Mouse (Mus musculus) brain, embryonic 14.5 days (tissue): ENCODE results near the gene Atp6v0a1.

Experiments
- CTCF ChIP-seq: fragments of 200-500 bp; IDR thresholded peaks from 2 replicates; pipeline ENCODE4 v1.5.1; 2012; ENCODE audit warnings: inconsistent platforms, mild to moderate bottlenecking, moderate library complexity, borderline replicate concordance; ENCODE audit not compliant: insufficient read depth, insufficient read length; ENCODE audit errors: extremely low read depth
- POLR2A ChIP-seq: fragments of 200-500 bp; IDR thresholded peaks from 2 replicates; pipeline ENCODE4 v1.6.1; 2012; ENCODE audit warnings: mild to moderate bottlenecking, inconsistent platforms, borderline replicate concordance; ENCODE audit not compliant: poor library complexity, insufficient read depth, insufficient read length, severe bottlenecking; ENCODE audit errors: extremely low read depth

DNA sequence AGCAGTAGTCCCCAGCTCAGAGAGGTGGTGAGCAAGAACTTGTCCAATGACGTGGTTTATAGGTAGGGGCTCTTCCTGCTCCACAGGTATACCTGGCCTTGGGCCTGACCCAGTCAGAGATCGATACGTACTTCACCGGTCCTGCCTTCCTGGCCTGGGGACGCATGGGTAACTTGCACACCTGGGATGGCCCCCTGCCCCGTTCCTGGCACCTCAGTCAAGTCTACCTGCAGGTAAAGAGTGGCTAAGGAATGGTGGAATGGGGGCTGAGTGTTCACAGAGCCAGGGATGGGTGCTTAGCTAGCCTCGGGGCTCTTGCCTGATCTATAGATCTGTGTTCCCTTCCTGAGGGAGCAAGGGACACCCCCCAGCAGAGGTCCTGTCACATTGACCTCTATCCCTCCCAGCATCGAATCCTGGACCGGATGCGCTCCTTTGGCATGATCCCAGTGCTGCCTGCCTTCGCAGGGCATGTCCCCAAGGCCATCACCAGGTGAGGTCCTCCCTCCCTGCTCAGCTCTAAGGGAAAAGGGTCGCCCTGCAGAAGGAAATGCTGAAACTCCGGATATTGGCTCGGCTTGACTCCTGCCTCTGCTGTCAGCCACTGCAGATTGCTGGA is 62.7 kb downstream of the Atp6v0a1 start:
- TF ChIP-seq CTCF: no peak
- no peak for TF ChIP-seq POLR2A
